Mouse (Mus musculus) liver, adult 2 months (tissue): Measurements from ENCODE around the gene Rps12-ps3.

Source experiments
- CTCF ChIP-seq: fragments of 200-500 bp; IDR thresholded peaks from 2 replicates; pipeline ENCODE4 v1.5.1; 2011; ENCODE audit warnings: low read depth, low read length, control low read depth
- POLR2A ChIP-seq: fragments of 200-500 bp; IDR thresholded peaks from 2 replicates; pipeline ENCODE4 v1.6.1; 2011; ENCODE audit warnings: low read length, control low read depth; ENCODE audit not compliant: insufficient read depth; ENCODE audit errors: extremely low read depth

DNA sequence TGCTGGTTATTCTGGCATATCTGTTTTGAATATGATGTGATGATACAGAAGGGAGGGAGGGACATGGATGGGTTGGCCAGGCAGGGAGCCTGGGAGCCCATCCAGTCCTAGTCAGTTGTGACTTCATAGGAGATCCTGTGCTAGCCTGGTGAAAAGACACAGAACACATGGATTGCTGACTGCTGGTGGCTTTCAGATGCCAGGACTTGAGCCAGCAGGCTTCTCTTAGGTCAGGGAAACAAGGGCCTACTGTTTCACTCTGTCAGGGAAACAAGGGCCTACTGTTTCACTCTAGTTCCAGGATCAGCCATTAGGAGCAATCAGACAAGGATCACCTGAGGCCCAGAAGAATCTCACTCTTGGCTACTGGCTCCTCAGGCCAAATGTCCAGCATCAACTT, 41.2 kb upstream of the Rps12-ps3 start:
- TF ChIP-seq CTCF, result no peak
- no peak for TF ChIP-seq POLR2A
